Mouse (Mus musculus) layer of hippocampus, adult 8-10 months (tissue): ENCODE results near the gene Opcml. TPM values are rescaled to one million over a fixed set of nuclear protein-coding genes. Genes with fewer than 3 reads are reported as not detected.
A peak's percentile ranks its signal among the peaks of the same experiment; 100 is the strongest.

Experiments
- DNase-seq, 2 experiments: peaks; one replicate each; pipeline ENCODE4 v3.0.0; 2022; ENCODE audit warnings: low spot score in 2 of 2
- total RNA-seq, 4 experiments: library from RNA; stranded (reverse); gene quantifications; 2 replicates each; pipeline ENCODE4 v1.2.4; 2022

Opcml gene
- total RNA-seq, 4 experiments from 2014 or later = 229 to 268 (median 247) TPM

GRCm38 (mm10) chr9:28149507-28149906, 358.9 kb downstream of the Opcml start:
- no peak for DNase-seq

- no peak for DNase-seq
These were observed 363.2 kb downstream of the Opcml start for GRCm38 (mm10) chr9:28153748-28154147.

- DNase-seq = no peak
These were observed 366.5 kb downstream of the Opcml start for GRCm38 (mm10) chr9:28157092-28157491.

- no peak for DNase-seq
These were observed 370.4 kb downstream of the Opcml start for GRCm38 (mm10) chr9:28160953-28161352.

- DNase-seq = no peak
These were observed 373.4 kb downstream of the Opcml start for GRCm38 (mm10) chr9:28163946-28164345.

- peak; percentile 33 to 62 for DNase-seq
These were observed 381.3 kb downstream of the Opcml start for GRCm38 (mm10) chr9:28171890-28172289.

- DNase-seq = no peak
These were observed 386.5 kb downstream of the Opcml start for GRCm38 (mm10) chr9:28177052-28177451.

GRCm38 (mm10) chr9:28178123-28178887, 387.7 kb downstream of the Opcml start:
- no peak for DNase-seq

- no peak for DNase-seq
These were observed 391.3 kb downstream of the Opcml start for GRCm38 (mm10) chr9:28181916-28182315.

GRCm38 (mm10) chr9:28190226-28190625, 399.7 kb downstream of the Opcml start:
- DNase-seq = no peak

GRCm38 (mm10) chr9:28190751-28191150, 400.2 kb downstream of the Opcml start:
- no peak for DNase-seq

GRCm38 (mm10) chr9:28196550-28196949, 406.0 kb downstream of the Opcml start:
- DNase-seq = no peak

GRCm38 (mm10) chr9:28197061-28197460, 406.5 kb downstream of the Opcml start:
- DNase-seq = no peak

GRCm38 (mm10) chr9:28197631-28198030, 407.1 kb downstream of the Opcml start:
- peak; percentile 54 to 63 for DNase-seq

GRCm38 (mm10) chr9:28198106-28198694, 407.6 kb downstream of the Opcml start:
- no peak for DNase-seq

- no peak for DNase-seq
These were observed 416.9 kb downstream of the Opcml start for GRCm38 (mm10) chr9:28207441-28207840.

- no peak for DNase-seq
These were observed 418.1 kb downstream of the Opcml start for GRCm38 (mm10) chr9:28208696-28209095.

GRCm38 (mm10) chr9:28211877-28212276, 421.3 kb downstream of the Opcml start:
- no peak for DNase-seq

GRCm38 (mm10) chr9:28213893-28214292, 423.3 kb downstream of the Opcml start:
- no peak for DNase-seq

GRCm38 (mm10) chr9:28218026-28218646, 427.6 kb downstream of the Opcml start:
- DNase-seq = no peak

- no peak for DNase-seq
These were observed 432.2 kb downstream of the Opcml start for GRCm38 (mm10) chr9:28222726-28223125.

- DNase-seq = no peak
These were observed 435.4 kb downstream of the Opcml start for GRCm38 (mm10) chr9:28225824-28226569.
